Mouse (Mus musculus) forebrain, embryonic 13.5 days (tissue): ENCODE measurements at regions not wholly inside any gene's neighbourhood (a gene's known extent, or its start where the extent isn't known, plus 50 kb on each side); places are given as distances from the start of the nearest gene placed in this dataset.

ENCODE experiments used
- ATAC-seq: fragments of 200-750 bp; cut with Nextera tagmentation; 2 replicates; pipeline ENCODE4 v1.8.0; 2017
- H3K27ac ChIP-seq: fragments of 300-500 bp; sonication (generic); 2 replicates; pipeline ENCODE4 v1.5.1; 2015; ENCODE audit warnings: inconsistent platforms, mild to moderate bottlenecking, moderate library complexity
- H3K27me3 ChIP-seq: fragments of 300-500 bp; sonication (generic); 2 replicates; pipeline ENCODE4 v1.6.1; 2015; ENCODE audit warnings: mild to moderate bottlenecking, inconsistent platforms
- H3K36me3 ChIP-seq: fragments of 300-500 bp; sonication (generic); 2 replicates; pipeline ENCODE4 v1.6.1; 2015; ENCODE audit warnings: mild to moderate bottlenecking, inconsistent platforms; ENCODE audit not compliant: poor library complexity, severe bottlenecking
- H3K4me1 ChIP-seq: fragments of 300-500 bp; sonication (generic); 2 replicates; pipeline ENCODE4 v1.6.1; 2015; ENCODE audit warnings: inconsistent platforms
- H3K4me2 ChIP-seq: fragments of 300-500 bp; sonication (generic); 2 replicates; pipeline ENCODE4 v1.6.1; 2015; ENCODE audit warnings: inconsistent platforms, mild to moderate bottlenecking, moderate library complexity
- H3K4me3 ChIP-seq: fragments of 300-500 bp; sonication (generic); 2 replicates; pipeline ENCODE4 v1.5.1; 2015; ENCODE audit warnings: mild to moderate bottlenecking, inconsistent platforms
- H3K9ac ChIP-seq: fragments of 300-500 bp; sonication (generic); 2 replicates; pipeline ENCODE4 v1.6.1; 2015; ENCODE audit warnings: mild to moderate bottlenecking, inconsistent platforms
- H3K9me3 ChIP-seq: fragments of 300-500 bp; sonication (generic); replicated peaks from 2 replicates; pipeline ENCODE4 v1.6.1; 2016; ENCODE audit warnings: inconsistent platforms
- WGBS: fragments of 180-500 bp; shearing (Covaris S2); methylation state at CpG from one replicate; pipeline ENCODE4 v1.1.7; 2015; 5-methylcytosine and 5-hydroxymethylcytosine counted together

DNA sequence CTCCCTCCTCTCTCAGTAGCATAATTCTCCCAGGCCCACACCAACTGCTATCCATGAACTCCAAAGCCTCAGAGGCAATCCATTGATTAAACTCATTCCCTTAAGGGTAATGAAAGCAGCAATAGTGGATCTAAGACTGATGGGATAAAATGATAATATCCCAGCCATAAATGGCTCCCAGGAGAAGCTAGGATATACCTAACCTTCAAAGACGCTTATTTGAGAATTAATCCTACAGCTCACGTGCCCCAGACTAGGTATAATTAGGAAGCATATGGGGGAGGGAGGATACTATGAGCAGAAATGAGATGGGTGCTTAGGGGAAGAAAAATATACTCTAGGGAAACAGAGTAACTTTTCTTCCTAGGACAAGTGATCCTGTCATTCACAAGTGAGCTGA, 52.8 kb upstream of the Rnf32 start:
- ATAC-seq, result no peak

DNA sequence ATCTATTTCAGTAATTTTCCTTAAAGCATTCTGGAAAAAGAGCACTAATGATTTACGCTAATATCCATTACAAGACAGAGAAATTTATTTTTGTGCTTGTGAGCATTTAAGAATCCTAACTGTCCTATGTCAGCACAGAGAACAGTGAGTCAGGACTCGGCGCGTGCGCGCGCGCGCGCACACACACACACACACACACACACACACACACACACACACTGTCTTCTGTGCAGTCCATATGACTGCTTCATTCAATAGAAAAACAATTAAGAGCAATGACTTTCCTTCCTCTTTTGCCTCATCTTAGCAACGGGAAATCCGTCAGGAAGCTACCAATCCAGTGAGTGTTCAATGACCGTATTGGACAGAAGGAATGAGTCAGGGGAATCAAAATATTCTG, 53.3 kb upstream of the Rnf32 start:
- Histone ChIP-seq H3K27me3 (no peaks in the 10 kb centered on the region), H3K9ac (no peak overlapping the region), H3K4me2 (no peak overlapping the region), H3K27ac (no peak overlapping the region), H3K4me1 (no peaks in the 10 kb centered on the region), H3K9me3 (no peaks in the 10 kb centered on the region), H3K36me3 (no peaks in the 10 kb centered on the region), H3K4me3 (no peak overlapping the region)
- 93% methylated on average over 13 of the region's 13 CpGs for WGBS
- ATAC-seq, result no peak

More for the DNA sequence above, 52.8 kb upstream of the Rnf32 start:
- Histone ChIP-seq H3K36me3 (no peaks in the 10 kb centered on the region), H3K9me3 (no peaks in the 10 kb centered on the region), H3K27ac (no peak overlapping the region), H3K4me1 (no peaks in the 10 kb centered on the region), H3K4me2 (no peak overlapping the region), H3K27me3 (no peaks in the 10 kb centered on the region), H3K9ac (no peak overlapping the region), H3K4me3 (no peak overlapping the region)
- 79% methylated on average over 2 of the region's 2 CpGs for WGBS

DNA sequence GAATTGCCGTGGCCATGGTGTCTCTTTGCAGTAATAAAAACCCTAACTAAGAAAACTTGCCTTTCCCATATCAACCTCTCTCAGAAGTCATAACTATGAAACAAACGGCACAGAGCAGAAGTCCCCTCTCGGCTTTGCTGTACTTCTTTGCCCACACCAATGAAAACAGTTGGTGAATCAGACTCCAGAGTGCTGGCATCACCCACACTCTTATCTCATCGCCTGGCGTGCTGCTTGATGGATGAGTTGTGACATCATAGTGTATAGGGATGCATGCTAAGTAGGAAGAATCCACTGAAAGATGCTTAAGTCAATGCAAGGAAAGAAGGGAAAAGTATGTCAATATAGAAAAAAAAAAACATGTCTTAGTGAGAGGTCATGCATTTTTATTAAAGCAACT, 58.3 kb upstream of the Rnf32 start:
- H3K27me3 ChIP-seq, result no peaks in the 10 kb centered on the region
- no peaks in the 10 kb centered on the region for H3K9me3 ChIP-seq
- no peak overlapping the region for H3K9ac ChIP-seq
- no peak overlapping the region for H3K27ac ChIP-seq
- H3K4me1 ChIP-seq, result no peaks in the 10 kb centered on the region
- no peak for ATAC-seq
- no peak overlapping the region for H3K4me3 ChIP-seq
- no peaks in the 10 kb centered on the region for H3K36me3 ChIP-seq
- WGBS, result 84% methylated on average over 5 of the region's 5 CpGs
- H3K4me2 ChIP-seq, result no peak overlapping the region

DNA sequence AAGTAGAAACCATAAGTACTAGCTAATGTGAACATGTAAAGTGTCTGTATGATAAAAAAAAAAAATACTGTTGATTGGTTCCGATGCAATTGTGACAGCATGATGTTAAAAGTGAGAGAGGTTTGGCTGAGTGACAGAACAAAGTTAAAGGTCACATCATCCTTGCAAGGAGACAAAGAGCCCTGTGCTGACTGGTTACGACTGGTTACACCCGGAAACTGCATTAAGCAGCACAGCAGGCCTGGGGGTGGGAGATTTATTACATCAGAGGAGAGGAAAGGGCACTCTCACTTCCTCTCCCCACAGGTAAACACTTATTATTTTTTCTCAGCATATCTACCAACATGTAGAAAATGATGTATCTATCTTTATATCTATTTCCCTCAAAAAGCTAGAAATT, 63.5 kb upstream of the Rnf32 start:
- no peak overlapping the region for H3K9ac ChIP-seq
- H3K4me1 ChIP-seq, result no peaks in the 10 kb centered on the region
- 24% methylated on average over 3 of the region's 3 CpGs for WGBS
- no peak for ATAC-seq
- H3K36me3 ChIP-seq, result no peaks in the 10 kb centered on the region
- H3K4me3 ChIP-seq, result no peak overlapping the region
- no peaks in the 10 kb centered on the region for H3K27me3 ChIP-seq
- H3K9me3 ChIP-seq, result no peaks in the 10 kb centered on the region
- H3K27ac ChIP-seq, result no peak overlapping the region
- H3K4me2 ChIP-seq, result no peak overlapping the region

DNA sequence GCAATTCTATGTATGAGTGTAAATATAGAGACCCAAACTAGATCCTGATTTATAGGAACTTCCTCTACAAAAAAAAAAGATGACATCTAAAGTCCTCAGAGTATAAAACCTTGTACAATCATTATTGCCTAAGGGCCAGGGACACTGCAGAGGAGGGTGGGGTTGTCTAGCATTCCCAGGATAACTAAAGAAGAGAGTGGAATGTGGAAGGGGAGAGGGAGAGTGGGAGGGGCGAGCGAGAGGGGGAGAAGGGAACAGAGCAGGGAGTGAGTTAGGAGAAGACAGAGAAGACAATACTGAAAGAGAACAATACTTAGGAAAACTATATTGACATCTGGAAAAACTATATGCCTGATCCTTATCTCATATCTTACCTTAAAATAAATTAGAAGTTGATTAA, 64.0 kb upstream of the Rnf32 start:
- no peak overlapping the region for H3K9ac ChIP-seq
- no peak for ATAC-seq
- H3K27ac ChIP-seq, result no peak overlapping the region
- H3K9me3 ChIP-seq, result no peaks in the 10 kb centered on the region
- no peak overlapping the region for H3K4me2 ChIP-seq
- WGBS, result 39% methylated on average over 2 of the region's 2 CpGs
- H3K4me1 ChIP-seq, result no peaks in the 10 kb centered on the region
- no peaks in the 10 kb centered on the region for H3K27me3 ChIP-seq
- no peak overlapping the region for H3K4me3 ChIP-seq
- H3K36me3 ChIP-seq, result no peaks in the 10 kb centered on the region

DNA sequence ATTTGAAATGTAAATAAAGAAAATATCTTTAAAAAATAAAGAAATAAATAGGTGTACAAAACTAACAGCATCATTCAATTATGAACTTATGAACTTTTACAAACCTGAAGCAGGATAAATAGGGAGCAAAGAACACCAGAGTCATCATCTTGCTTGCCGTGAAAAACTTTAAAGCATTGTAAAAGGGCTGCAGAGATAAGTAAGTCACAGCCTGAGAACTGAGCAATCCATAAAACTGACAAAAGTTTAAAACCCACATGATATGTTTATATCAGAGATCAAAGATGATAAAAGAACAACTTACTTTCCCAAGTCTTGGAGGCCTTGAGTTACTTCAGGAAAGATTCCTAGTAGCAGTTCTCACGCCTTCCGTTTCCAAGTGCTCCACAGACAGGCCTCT, 66.1 kb upstream of the Rnf32 start:
- no peaks in the 10 kb centered on the region for H3K9me3 ChIP-seq
- no peaks in the 10 kb centered on the region for H3K4me1 ChIP-seq
- no peaks in the 10 kb centered on the region for H3K27me3 ChIP-seq
- H3K4me3 ChIP-seq, result no peak overlapping the region
- ATAC-seq, result no peak
- no peak overlapping the region for H3K4me2 ChIP-seq
- WGBS, result 95% methylated on average over 3 of the region's 3 CpGs
- no peaks in the 10 kb centered on the region for H3K36me3 ChIP-seq
- no peak overlapping the region for H3K27ac ChIP-seq
- no peak overlapping the region for H3K9ac ChIP-seq

DNA sequence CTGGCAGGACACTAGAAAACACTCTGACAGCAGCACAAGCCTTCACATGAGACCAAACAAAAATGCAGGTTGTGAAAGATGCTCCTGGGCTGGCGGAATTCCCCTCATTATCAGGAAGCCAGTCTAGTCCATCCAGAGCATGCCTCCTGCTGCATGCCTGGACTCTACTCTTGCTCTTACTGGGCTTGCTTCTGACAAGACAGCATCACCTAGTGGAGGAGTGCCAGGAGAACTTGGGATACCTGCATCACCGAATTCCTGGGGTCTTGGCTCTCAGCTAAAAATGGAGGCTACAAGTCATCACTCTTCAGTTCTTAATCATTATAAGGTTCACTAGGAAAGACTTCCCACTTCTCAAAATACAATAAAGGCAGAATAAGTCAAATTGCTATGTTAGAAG, 78.8 kb upstream of the Rnf32 start:
- Histone ChIP-seq H3K4me1 (no peaks in the 10 kb centered on the region), H3K36me3 (no peaks in the 10 kb centered on the region), H3K27ac (no peak overlapping the region), H3K9ac (no peak overlapping the region), H3K4me3 (no peak overlapping the region), H3K4me2 (no peak overlapping the region), H3K9me3 (no peaks in the 10 kb centered on the region), H3K27me3 (no peaks in the 10 kb centered on the region)
- ATAC-seq, result no peak
- 63% methylated on average over 2 of the region's 2 CpGs for WGBS

DNA sequence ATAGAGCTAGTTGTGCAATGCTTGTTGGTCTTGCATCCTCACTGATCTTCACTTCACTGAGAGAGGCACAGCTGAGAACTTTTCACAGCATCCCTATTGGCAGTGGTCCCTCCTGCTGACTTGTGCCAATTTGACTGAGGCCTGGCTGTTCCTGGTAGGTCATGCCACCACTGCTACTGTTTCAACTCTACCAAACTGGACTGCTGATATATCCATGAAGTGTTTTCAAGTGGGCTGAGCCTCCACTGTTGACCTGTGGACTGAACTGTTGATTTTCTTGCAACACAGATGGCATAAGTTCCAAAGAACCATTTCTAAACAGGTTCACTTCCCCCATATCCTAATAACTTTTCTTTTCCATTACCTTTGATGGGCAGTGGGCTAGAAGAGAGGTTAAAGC, 83.3 kb upstream of the Rnf32 start:
- Histone ChIP-seq H3K4me3 (no peak overlapping the region), H3K27me3 (no peaks in the 10 kb centered on the region)
- no peak for ATAC-seq

DNA sequence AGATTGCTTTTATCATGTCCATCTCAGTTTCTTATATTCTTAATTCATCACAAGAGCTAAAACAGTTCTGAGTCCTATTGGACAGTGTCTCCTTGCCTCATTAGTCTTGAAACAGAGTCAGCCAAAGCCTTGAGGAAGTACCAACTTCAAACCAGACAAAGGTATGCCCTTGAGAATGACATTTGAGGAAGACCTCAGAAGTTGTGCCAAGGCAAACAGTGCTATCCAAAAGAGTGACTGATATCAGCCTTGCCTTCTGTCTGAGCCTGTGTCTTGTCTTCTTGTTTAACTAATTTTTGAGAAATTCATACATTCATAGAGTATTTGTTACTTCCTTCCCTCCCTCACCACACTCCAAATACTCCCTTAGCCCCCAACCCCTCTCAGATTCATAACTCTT, 88.5 kb upstream of the Rnf32 start:
- no peaks in the 10 kb centered on the region for H3K9me3 ChIP-seq
- H3K9ac ChIP-seq, result no peak overlapping the region
- H3K4me1 ChIP-seq, result no peaks in the 10 kb centered on the region
- no peak overlapping the region for H3K4me3 ChIP-seq
- H3K36me3 ChIP-seq, result no peaks in the 10 kb centered on the region
- H3K4me2 ChIP-seq, result no peak overlapping the region
- no peak overlapping the region for H3K27ac ChIP-seq
- ATAC-seq, result no peak
- H3K27me3 ChIP-seq, result no peaks in the 10 kb centered on the region

More for the DNA sequence above, 83.3 kb upstream of the Rnf32 start:
- H3K4me1 ChIP-seq, result no peaks in the 10 kb centered on the region
- no peaks in the 10 kb centered on the region for H3K36me3 ChIP-seq
- no peaks in the 10 kb centered on the region for H3K9me3 ChIP-seq
- no peak overlapping the region for H3K4me2 ChIP-seq
- no peak overlapping the region for H3K9ac ChIP-seq
- H3K27ac ChIP-seq, result no peak overlapping the region

DNA sequence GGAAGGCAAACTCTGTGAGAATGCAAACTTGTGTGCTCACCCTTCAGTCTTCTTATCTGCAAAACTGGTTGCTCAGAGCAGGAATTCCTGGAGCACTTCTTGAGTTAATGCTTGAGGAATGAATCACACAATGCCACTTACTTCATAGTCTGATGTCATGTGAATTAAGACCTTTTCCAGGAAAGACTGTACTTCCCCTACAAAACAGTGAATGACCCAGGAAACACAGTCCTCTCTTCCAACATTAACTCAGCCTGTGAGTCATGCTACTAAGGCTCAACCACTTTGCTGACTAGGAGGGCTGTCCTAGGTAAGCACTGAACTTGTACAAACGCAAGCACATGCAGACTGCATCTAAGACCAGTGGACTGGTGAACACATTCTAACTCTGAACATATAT, 112.5 kb upstream of the Rnf32 start:
- Histone ChIP-seq H3K4me1 (no peaks in the 10 kb centered on the region), H3K9ac (no peak overlapping the region), H3K27me3 (no peaks in the 10 kb centered on the region), H3K4me2 (no peak overlapping the region), H3K27ac (no peak overlapping the region), H3K4me3 (no peak overlapping the region), H3K9me3 (no peaks in the 10 kb centered on the region), H3K36me3 (no peaks in the 10 kb centered on the region)
- ATAC-seq, result no peak
- 85% methylated on average over 1 of the region's 1 CpGs for WGBS

DNA sequence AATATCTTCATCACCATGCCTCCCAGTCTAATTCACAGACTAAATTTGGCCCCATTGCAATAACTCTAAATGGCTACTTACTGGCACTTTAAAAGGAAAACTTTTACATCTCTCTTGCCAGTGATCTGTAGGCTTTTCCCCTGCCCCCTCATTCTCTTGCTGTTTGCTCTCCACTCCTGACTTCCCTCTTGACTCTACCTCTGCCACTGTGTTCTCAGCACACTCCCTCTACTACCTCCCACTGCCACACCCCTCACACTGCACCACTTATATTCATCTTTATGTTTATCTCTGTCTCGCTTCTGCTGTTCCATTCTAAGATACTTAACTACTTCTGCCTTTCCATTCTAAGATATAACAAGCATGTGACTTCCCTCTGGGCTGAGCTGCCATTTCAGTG, 141.4 kb upstream of the Rnf32 start:
- WGBS, result 87% methylated on average over 1 of the region's 1 CpGs
- H3K36me3 ChIP-seq, result no peaks in the 10 kb centered on the region
- H3K4me2 ChIP-seq, result no peak overlapping the region
- no peak overlapping the region for H3K27ac ChIP-seq
- H3K9ac ChIP-seq, result no peak overlapping the region
- H3K27me3 ChIP-seq, result no peaks in the 10 kb centered on the region
- H3K4me3 ChIP-seq, result no peak overlapping the region
- H3K4me1 ChIP-seq, result no peaks in the 10 kb centered on the region
- no peak for ATAC-seq
- H3K9me3 ChIP-seq, result no peaks in the 10 kb centered on the region

DNA sequence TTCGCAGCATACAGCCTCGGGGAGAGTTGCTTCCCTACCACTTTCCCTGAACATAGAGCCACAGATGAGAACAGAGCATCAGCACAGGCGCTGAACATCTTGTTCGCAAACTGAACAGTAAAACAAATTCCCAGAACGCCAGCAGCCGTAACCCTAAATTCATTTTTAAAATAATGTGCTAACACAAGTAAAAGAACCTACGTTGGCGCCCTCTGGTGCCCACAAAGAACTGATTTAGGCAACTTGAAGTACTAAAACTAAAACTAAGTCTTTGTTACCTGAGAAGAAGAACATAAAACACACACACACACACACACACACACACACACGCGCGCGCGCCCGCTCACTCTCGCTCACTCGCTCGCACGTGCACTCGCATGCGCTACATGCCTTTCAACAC, 159.2 kb upstream of the Rnf32 start:
- Histone ChIP-seq H3K4me1 (no peaks in the 10 kb centered on the region), H3K9me3 (no peaks in the 10 kb centered on the region), H3K9ac (no peak overlapping the region), H3K36me3 (no peaks in the 10 kb centered on the region), H3K4me2 (no peak overlapping the region), H3K27ac (no peak overlapping the region), H3K4me3 (no peak overlapping the region), H3K27me3 (no peaks in the 10 kb centered on the region)
- 75% methylated on average over 20 of the region's 20 CpGs for WGBS
- ATAC-seq, result no peak

DNA sequence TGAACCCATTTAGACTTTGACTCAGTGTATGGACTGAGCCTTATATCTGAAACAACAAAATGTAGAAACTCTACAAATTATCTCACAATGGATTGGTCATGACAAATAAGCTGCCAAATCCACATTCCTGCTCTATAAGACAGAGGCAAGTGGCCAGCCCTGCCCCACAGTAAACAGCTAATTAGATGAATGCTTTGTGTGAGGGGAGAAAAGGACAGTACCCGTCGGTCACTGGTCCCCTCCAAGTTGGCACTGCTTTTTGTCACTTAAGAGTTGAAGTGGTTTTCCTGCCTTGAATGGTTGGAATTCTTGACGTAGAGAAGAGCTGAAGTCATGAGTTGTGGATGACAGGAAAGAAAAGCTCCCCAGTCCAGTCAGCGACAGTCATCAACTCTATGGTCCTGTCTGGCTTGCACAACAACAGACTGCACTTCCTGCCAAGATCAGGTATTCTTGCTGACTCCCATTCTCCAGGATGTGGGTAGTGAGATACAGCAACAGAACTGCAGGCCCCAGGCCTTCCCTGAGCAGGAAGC, 162.3 kb upstream of the Rnf32 start:
- Histone ChIP-seq H3K27me3 (no peaks in the 10 kb centered on the region), H3K4me2 (no peak overlapping the region), H3K9ac (no peak overlapping the region), H3K4me3 (no peak overlapping the region), H3K36me3 (no peaks in the 10 kb centered on the region), H3K4me1 (no peaks in the 10 kb centered on the region), H3K9me3 (no peaks in the 10 kb centered on the region), H3K27ac (no peak overlapping the region)
- 55% methylated on average over 4 of the region's 4 CpGs for WGBS
- ATAC-seq, result no peak
